Comparison of ENCODE assay signal across 27 mouse cellular contexts in genomic region chr10:4087563-4087962, GRCm38 (mm10).
DNase-seq lines count a peak whose midpoint lies in the region; ATAC-seq lines count a peak whose summit lies in the region.
"Had no signal": no experiment of that assay in that cellular context is flagged by ENCODE, and none has a peak within 500 bp of the region (broad histone marks: within the 10 kb centered on the region; RNA-seq: fewer than 3 reads in every experiment).

No protein-coding gene starts in this region.

- no peaks in the 10 kb centered on the region for H3K9me3 ChIP-seq in forebrain, embryonic 11.5 days (ENCODE audit: control insufficient read depth, low read length)
- H3K9me3 ChIP-seq in forebrain, embryonic 10.5 days, result no peaks in the 10 kb centered on the region
- no peaks in the 10 kb centered on the region for H3K9me3 ChIP-seq in midbrain, embryonic 13.5 days
- H3K9me3 ChIP-seq in midbrain, embryonic 10.5 days (replicated peaks), result no peaks in the 10 kb centered on the region
- H3K9me3 ChIP-seq in forebrain, embryonic 13.5 days (replicated peaks), result no peaks in the 10 kb centered on the region
- H3K9me3 ChIP-seq: heart, embryonic 15.5 days; kidney, embryonic 15.5 days; limb, embryonic 13.5 days; lung, embryonic 15.5 days; neural tube, embryonic 13.5 days had no signal

- H3K27me3 ChIP-seq in forebrain, embryonic 11.5 days (ENCODE audit: control insufficient read depth, insufficient read depth, low read length), result no peaks in the 10 kb centered on the region
- H3K27me3 ChIP-seq in forebrain, embryonic 10.5 days (ENCODE audit: poor library complexity, severe bottlenecking), result no peaks in the 10 kb centered on the region
- H3K27me3 ChIP-seq in midbrain, embryonic 13.5 days, result no peaks in the 10 kb centered on the region
- no peaks in the 10 kb centered on the region for H3K27me3 ChIP-seq in midbrain, embryonic 10.5 days (ENCODE audit: low read depth, poor library complexity, severe bottlenecking)
- H3K27me3 ChIP-seq in forebrain, embryonic 13.5 days, result no peaks in the 10 kb centered on the region
- H3K27me3 ChIP-seq: heart, embryonic 15.5 days; kidney, embryonic 15.5 days; limb, embryonic 13.5 days; lung, embryonic 15.5 days; neural tube, embryonic 13.5 days; Patski had no signal

- whole genome bisulfite sequencing in forebrain, embryonic 11.5 days, result 62% methylated on average over 3 of the region's 3 CpGs
- 83% methylated on average over 3 of the region's 3 CpGs for WGBS in forebrain, embryonic 10.5 days
- WGBS in midbrain, embryonic 13.5 days, result 36% methylated on average over 3 of the region's 3 CpGs
- WGBS in midbrain, embryonic 10.5 days, result 80% methylated on average over 3 of the region's 3 CpGs
- 29% methylated on average over 3 of the region's 3 CpGs for WGBS in forebrain, embryonic 13.5 days

- H3K27ac ChIP-seq in forebrain, embryonic 11.5 days (ENCODE audit: low read depth, low read length), result no peak overlapping the region
- H3K27ac ChIP-seq in forebrain, embryonic 10.5 days, result no peak overlapping the region
- no peak overlapping the region for H3K27ac ChIP-seq in midbrain, embryonic 13.5 days
- no peak overlapping the region for H3K27ac ChIP-seq in midbrain, embryonic 10.5 days (replicated peaks)
- peak overlapping the region; percentile 10; the same call in 1 of the 2 replicates for H3K27ac ChIP-seq in forebrain, embryonic 13.5 days
- H3K27ac ChIP-seq: heart, embryonic 15.5 days; hindbrain, embryonic 14.5 days; kidney, embryonic 15.5 days; layer of hippocampus, adult 2 months; left cerebral cortex, adult 2 months; limb, embryonic 13.5 days; lung, embryonic 15.5 days; neural tube, embryonic 13.5 days; stomach, postnatal 0 days had no signal

- H3K4me3 ChIP-seq in forebrain, embryonic 11.5 days (ENCODE audit: low read depth, low read length), result no peak overlapping the region
- no peak overlapping the region for H3K4me3 ChIP-seq in forebrain, embryonic 10.5 days
- H3K4me3 ChIP-seq in midbrain, embryonic 13.5 days (replicated peaks), result no peak overlapping the region
- H3K4me3 ChIP-seq in midbrain, embryonic 10.5 days, result no peak overlapping the region
- no peak overlapping the region for H3K4me3 ChIP-seq in forebrain, embryonic 13.5 days
- H3K4me3 ChIP-seq: heart, embryonic 15.5 days; kidney, embryonic 15.5 days; layer of hippocampus, adult 2 months; left cerebral cortex, adult 2 months; limb, embryonic 13.5 days; lung, embryonic 15.5 days; neural tube, embryonic 13.5 days had no signal

- ATAC-seq in forebrain, embryonic 11.5 days (replicated peaks; ENCODE audit: low FRiP score), result peak; percentile 77
- peak; percentile 66; the same call in 1 of the 2 replicates for ATAC-seq in midbrain, embryonic 13.5 days
- peak; percentile 79; the same call in 1 of the 2 replicates for ATAC-seq in forebrain, embryonic 13.5 days
- ATAC-seq: Patski had no signal

- no peaks in the 10 kb centered on the region; the same call in 1 of the 2 replicates for H3K36me3 ChIP-seq in forebrain, embryonic 11.5 days (ENCODE audit: control insufficient read depth, insufficient read depth, low read length)
- H3K36me3 ChIP-seq in forebrain, embryonic 10.5 days (replicated peaks), result peaks cover 47% of the 10 kb centered on the region
- no peaks in the 10 kb centered on the region for H3K36me3 ChIP-seq in midbrain, embryonic 13.5 days
- peaks cover 39% of the 10 kb centered on the region for H3K36me3 ChIP-seq in midbrain, embryonic 10.5 days
- H3K36me3 ChIP-seq in forebrain, embryonic 13.5 days (ENCODE audit: poor library complexity, severe bottlenecking), result no peaks in the 10 kb centered on the region
- H3K36me3 ChIP-seq: limb, embryonic 13.5 days; neural tube, embryonic 13.5 days had no signal

- no peak overlapping the region for H3K4me2 ChIP-seq in forebrain, embryonic 11.5 days (ENCODE audit: low read depth, low read length, severe bottlenecking)
- H3K4me2 ChIP-seq in midbrain, embryonic 13.5 days (replicated peaks), result no peak overlapping the region
- H3K4me2 ChIP-seq in forebrain, embryonic 13.5 days, result no peak overlapping the region
- H3K4me2 ChIP-seq: heart, embryonic 15.5 days; hindbrain, embryonic 14.5 days; kidney, embryonic 15.5 days; limb, embryonic 13.5 days; liver, embryonic 11.5 days; lung, embryonic 15.5 days; neural tube, embryonic 13.5 days had no signal

- no peak overlapping the region for H3K9ac ChIP-seq in forebrain, embryonic 11.5 days (ENCODE audit: low read length)
- no peak overlapping the region for H3K9ac ChIP-seq in midbrain, embryonic 13.5 days (replicated peaks)
- H3K9ac ChIP-seq in forebrain, embryonic 13.5 days, result no peak overlapping the region
- H3K9ac ChIP-seq: heart, embryonic 15.5 days; hindbrain, embryonic 14.5 days; kidney, embryonic 15.5 days; limb, embryonic 13.5 days; lung, embryonic 15.5 days; neural tube, embryonic 13.5 days had no signal

- no peaks in the 10 kb centered on the region; the same call in 1 of the 2 replicates for H3K4me1 ChIP-seq in forebrain, embryonic 11.5 days (replicated peaks; ENCODE audit: control insufficient read depth, insufficient read depth, low read length)
- peaks cover 16% of the 10 kb centered on the region for H3K4me1 ChIP-seq in forebrain, embryonic 10.5 days
- H3K4me1 ChIP-seq in midbrain, embryonic 13.5 days (replicated peaks), result peaks cover 10% of the 10 kb centered on the region
- peaks cover 22% of the 10 kb centered on the region for H3K4me1 ChIP-seq in midbrain, embryonic 10.5 days
- H3K4me1 ChIP-seq in forebrain, embryonic 13.5 days, result peaks cover 5% of the 10 kb centered on the region; the same call in 1 of the 2 replicates
- H3K4me1 ChIP-seq: heart, embryonic 15.5 days; kidney, embryonic 15.5 days; limb, embryonic 13.5 days; lung, embryonic 15.5 days had no signal

- peak; percentile 49 for DNase-seq in forebrain, embryonic 11.5 days (ENCODE audit: low spot score)
- DNase-seq in forebrain, embryonic 10.5 days (ENCODE audit: extremely low spot score, low spot score), result no peak
- DNase-seq in midbrain, embryonic 10.5 days (ENCODE audit: low spot score), result no peak
- peak; percentile 18 for DNase-seq in telencephalon, adult 2 months (ENCODE audit: low read depth, low spot score)
- DNase-seq in cerebellum, postnatal 10 days, result no peak
- DNase-seq: adrenal gland, postnatal 14 days; cerebellum, adult 18-20 months; cerebellum, postnatal 14 days; gastrocnemius, postnatal 10 days; kidney, adult 11 months; kidney, postnatal 25 days; right cerebral cortex, postnatal 4 days; thymus, adult 2 months; thymus, postnatal 36 days had no signal

Comparison
In these comparisons a context has a peak if more than half of its experiments do, and no peak if none do; other contexts are left out.
1. DNase-seq: peak in forebrain, embryonic 11.5 days (single experiment) and telencephalon, adult 2 months (single experiment); none in forebrain, embryonic 10.5 days (single experiment), midbrain, embryonic 10.5 days (single experiment) and cerebellum, postnatal 10 days (0 of 2).
2. Peak in every context shown above with its lines, with median percentiles within 50 percentile points of each other: ATAC-seq.